Mouse (Mus musculus) MEL (cell line): ENCODE measurements around the gene Smyd3. TPM values are rescaled to one million over a fixed set of nuclear protein-coding genes. Genes with fewer than 3 reads are reported as not detected.

Experiments
- DNase-seq: peaks from one replicate; pipeline ENCODE4 v3.0.0; 2011; ENCODE audit warnings: low read depth, low spot score
- H3K27ac ChIP-seq: 2 replicates; pipeline ENCODE4 v1.5.1; 2012; ENCODE audit warnings: low read depth, mild to moderate bottlenecking, control low read depth, low read length, moderate library complexity; ENCODE audit not compliant: control insufficient read depth
- H3K27me3 ChIP-seq, 2 experiments: fragments of 150-350 bp in 1 of 2; sonication (generic) in 1 of 2; 2 replicates each; pipeline ENCODE4 v1.6.1; 2012; ENCODE audit warnings: low read length in 2 of 2, mild to moderate bottlenecking in 2 of 2, improper control_type of control experiment in 1 of 2, moderate library complexity in 1 of 2; ENCODE audit not compliant: insufficient read depth in 2 of 2, control insufficient read depth in 1 of 2
- H3K36me3 ChIP-seq, 2 experiments: 2 replicates each; pipeline ENCODE4 v1.6.1; 2012 to 2014; ENCODE audit warnings: low read length in 2 of 2, improper control_type of control experiment in 1 of 2, inconsistent platforms in 1 of 2, mild to moderate bottlenecking in 1 of 2; ENCODE audit not compliant: insufficient read depth in 2 of 2, control insufficient read depth in 1 of 2
- H3K4me1 ChIP-seq, 2 experiments: fragments of 150-350 bp in 1 of 2; sonication (generic) in 1 of 2; 2 replicates each; pipeline ENCODE4 v1.6.1; 2012; ENCODE audit warnings: low read length in 2 of 2, improper control_type of control experiment in 1 of 2, mild to moderate bottlenecking in 1 of 2; ENCODE audit not compliant: insufficient read depth in 2 of 2, control insufficient read depth in 1 of 2
- H3K4me3 ChIP-seq, 2 experiments: fragments of 150-350 bp in 1 of 2; sonication (generic) in 1 of 2; 2 replicates each; pipeline ENCODE4 v1.5.1; 2012; ENCODE audit warnings: low read depth in 2 of 2, low read length in 2 of 2, mild to moderate bottlenecking in 2 of 2, moderate library complexity in 2 of 2, control low read depth in 1 of 2, improper control_type of control experiment in 1 of 2; ENCODE audit not compliant: control insufficient read depth in 1 of 2, insufficient read depth in 1 of 2
- H3K79me2 ChIP-seq: 2 replicates; pipeline ENCODE4 v1.6.1; 2012; ENCODE audit warnings: mild to moderate bottlenecking, low read length, moderate library complexity; ENCODE audit not compliant: control insufficient read depth, poor library complexity, insufficient read depth
- H3K9ac ChIP-seq: 2 replicates; pipeline ENCODE4 v1.6.1; 2012; ENCODE audit warnings: low read depth, mild to moderate bottlenecking, control low read depth, low read length, moderate library complexity; ENCODE audit not compliant: control insufficient read depth, poor library complexity, severe bottlenecking
- H3K9me3 ChIP-seq: fragments of 150-350 bp; sonication (generic); replicated peaks from 2 replicates; pipeline ENCODE4 v1.6.1; 2012; ENCODE audit warnings: mild to moderate bottlenecking, low read length, improper control_type of control experiment, moderate library complexity; ENCODE audit not compliant: insufficient read depth
- CHD1 ChIP-seq: IDR thresholded peaks from 2 replicates; pipeline ENCODE4 v1.6.1; 2012; ENCODE audit warnings: low read depth, mild to moderate bottlenecking, inconsistent platforms, low read length, improper control_type of control experiment
- CHD2 ChIP-seq: IDR thresholded peaks from 2 replicates; pipeline ENCODE4 v1.6.1; 2011; ENCODE audit warnings: low read length, improper control_type of control experiment
- CTCF ChIP-seq, 3 experiments: IDR thresholded peaks in 2 of 3; conservative IDR thresholded peaks in 1 of 3; 2 replicates each; pipeline ENCODE4 v1.5.1; 2011 to 2012; ENCODE audit warnings: low read length in 3 of 3, low read depth in 2 of 3, mild to moderate bottlenecking in 2 of 3, improper control_type of control experiment in 1 of 3, inconsistent platforms in 1 of 3, mixed read lengths in 1 of 3, moderate library complexity in 1 of 3; ENCODE audit not compliant: control insufficient read depth in 1 of 3, insufficient read depth in 1 of 3, poor library complexity in 1 of 3, severe bottlenecking in 1 of 3
- ELF1 ChIP-seq: IDR thresholded peaks from 2 replicates; pipeline ENCODE4 v1.6.1; 2014; ENCODE audit warnings: low read depth, mild to moderate bottlenecking, inconsistent platforms, low read length, improper control_type of control experiment, moderate library complexity
- ETS1 ChIP-seq: IDR thresholded peaks from 2 replicates; pipeline ENCODE4 v1.6.1; 2012; ENCODE audit warnings: low read depth, mild to moderate bottlenecking, inconsistent platforms, low read length, improper control_type of control experiment, moderate library complexity
- GABPA ChIP-seq: IDR thresholded peaks from 2 replicates; pipeline ENCODE4 v1.6.1; 2012; ENCODE audit warnings: low read depth, mild to moderate bottlenecking, inconsistent platforms, low read length, improper control_type of control experiment, moderate library complexity
- GATA1 ChIP-seq: IDR thresholded peaks from 2 replicates; pipeline ENCODE4 v1.6.1; 2011; ENCODE audit warnings: low read depth, low read length, improper control_type of control experiment
- HCFC1 ChIP-seq: IDR thresholded peaks from 2 replicates; pipeline ENCODE4 v1.6.1; 2012; ENCODE audit warnings: low read depth, mild to moderate bottlenecking, inconsistent platforms, low read length, improper control_type of control experiment, moderate library complexity
- JUND ChIP-seq: IDR thresholded peaks from 2 replicates; pipeline ENCODE4 v1.6.1; 2011; ENCODE audit warnings: low read depth, mild to moderate bottlenecking, improper control_type of control experiment, low read length
- KAT2A ChIP-seq: conservative IDR thresholded peaks from 2 replicates; pipeline ENCODE4 v1.6.1; 2012; ENCODE audit warnings: low read depth, low read length, improper control_type of control experiment, inconsistent platforms
- MAFK ChIP-seq: IDR thresholded peaks from 2 replicates; pipeline ENCODE4 v1.6.1; 2011; ENCODE audit warnings: low read depth, mild to moderate bottlenecking, low read length, improper control_type of control experiment, borderline replicate concordance
- MAX ChIP-seq: IDR thresholded peaks from 2 replicates; pipeline ENCODE4 v1.6.1; 2011; ENCODE audit warnings: low read length, improper control_type of control experiment
- MAZ ChIP-seq: IDR thresholded peaks from 2 replicates; pipeline ENCODE4 v1.6.1; 2012; ENCODE audit warnings: low read depth, mild to moderate bottlenecking, inconsistent platforms, low read length, improper control_type of control experiment
- MXI1 ChIP-seq: IDR thresholded peaks from 2 replicates; pipeline ENCODE4 v1.6.1; 2011; ENCODE audit warnings: mild to moderate bottlenecking, low read depth, low read length, improper control_type of control experiment
- MYB ChIP-seq: IDR thresholded peaks from 2 replicates; pipeline ENCODE4 v1.6.1; 2011; ENCODE audit warnings: mild to moderate bottlenecking, low read depth, low read length, improper control_type of control experiment
- MYC ChIP-seq: IDR thresholded peaks from 2 replicates; pipeline ENCODE4 v1.6.1; 2011; ENCODE audit warnings: low read depth, mild to moderate bottlenecking, low read length, improper control_type of control experiment, moderate library complexity
- NELFE ChIP-seq: IDR thresholded peaks from 2 replicates; pipeline ENCODE4 v1.6.1; 2011; ENCODE audit warnings: low read depth, low read length, improper control_type of control experiment
- NRF1 ChIP-seq: IDR thresholded peaks from 2 replicates; pipeline ENCODE4 v1.6.1; 2014; ENCODE audit warnings: low read depth, mild to moderate bottlenecking, inconsistent platforms, low read length, improper control_type of control experiment, moderate library complexity; ENCODE audit not compliant: poor library complexity, insufficient read depth, severe bottlenecking
- POLR2AphosphoS2 ChIP-seq: IDR thresholded peaks from 2 replicates; pipeline ENCODE4 v1.6.1; 2011; ENCODE audit warnings: low read length, improper control_type of control experiment
- POLR2AphosphoS5 ChIP-seq: IDR thresholded peaks from 2 replicates; pipeline ENCODE4 v1.6.1; 2012; ENCODE audit warnings: low read depth, borderline replicate concordance, mild to moderate bottlenecking, inconsistent platforms, low read length, moderate library complexity, mixed read lengths
- RAD21 ChIP-seq: IDR thresholded peaks from 2 replicates; pipeline ENCODE4 v1.6.1; 2011; ENCODE audit warnings: mild to moderate bottlenecking, low read depth, low read length, improper control_type of control experiment
- RCOR1 ChIP-seq: IDR thresholded peaks from 2 replicates; pipeline ENCODE4 v1.6.1; 2012; ENCODE audit warnings: low read depth, mild to moderate bottlenecking, inconsistent platforms, low read length, improper control_type of control experiment
- SIN3A ChIP-seq: IDR thresholded peaks from 2 replicates; pipeline ENCODE4 v1.6.1; 2012; ENCODE audit warnings: low read length, improper control_type of control experiment, inconsistent platforms
- SMC3 ChIP-seq: IDR thresholded peaks from 2 replicates; pipeline ENCODE4 v1.6.1; 2011; ENCODE audit warnings: low read depth, low read length, improper control_type of control experiment
- TAL1 ChIP-seq: IDR thresholded peaks from 2 replicates; pipeline ENCODE4 v1.6.1; 2012; ENCODE audit warnings: mild to moderate bottlenecking, inconsistent platforms, low read length, moderate library complexity, mixed read lengths
- UBTF ChIP-seq: IDR thresholded peaks from 2 replicates; pipeline ENCODE4 v1.6.1; 2012; ENCODE audit warnings: low read depth, mild to moderate bottlenecking, inconsistent platforms, low read length, improper control_type of control experiment, moderate library complexity, borderline replicate concordance; ENCODE audit not compliant: insufficient read depth
- USF1 ChIP-seq: IDR thresholded peaks from 2 replicates; pipeline ENCODE4 v1.6.1; 2014; ENCODE audit warnings: low read depth, mild to moderate bottlenecking, inconsistent platforms, low read length, improper control_type of control experiment, moderate library complexity
- ZC3H11A ChIP-seq: IDR thresholded peaks from 2 replicates; pipeline ENCODE4 v1.6.1; 2012; ENCODE audit warnings: low read depth, mild to moderate bottlenecking, inconsistent platforms, low read length, improper control_type of control experiment
- ZKSCAN1 ChIP-seq: IDR thresholded peaks from 2 replicates; pipeline ENCODE4 v1.6.1; 2012; ENCODE audit warnings: low read depth, mild to moderate bottlenecking, inconsistent platforms, low read length, improper control_type of control experiment, moderate library complexity
- ZNF384 ChIP-seq: IDR thresholded peaks from 2 replicates; pipeline ENCODE4 v1.6.1; 2012; ENCODE audit warnings: low read depth, mild to moderate bottlenecking, inconsistent platforms, low read length, improper control_type of control experiment
- polyA plus RNA-seq, 2 experiments: library from polyadenylated mRNA; stranded (reverse) in 1 of 2; unstranded in 1 of 2; fragments of >175 nt in 1 of 2; fragments of >200 nt in 1 of 2; gene quantifications; 2 replicates each; pipeline versions ENCODE4 v1.2.1 to v1.2.4; 2012; ENCODE audit warnings: low replicate concordance in 2 of 2, low read depth in 1 of 2; ENCODE audit not compliant: insufficient read length in 2 of 2, insufficient read depth in 1 of 2, missing spikeins in 1 of 2
- total RNA-seq: library from RNA; depleted of rRNA; stranded (reverse); fragments of 300-350 nt; gene quantifications from 2 replicates; pipeline ENCODE4 v1.2.3, GENCODE M21; 2012

The Smyd3 gene
- total and polyA plus RNA-seq, 3 experiments, result 13.3 to 18.2 TPM; not detected in 1

GRCm38 (mm10) chr1:179064601-179065293 lies 453.1 kb downstream of the Smyd3 start:
- peaks cover 22 to 29% of the 10 kb centered on the region in 2 experiments for H3K4me1 ChIP-seq
- no peak for DNase-seq
- H3K9ac ChIP-seq, result no peak overlapping the region
- no peak overlapping the region for H3K4me3 ChIP-seq
- H3K27ac ChIP-seq, result no peak overlapping the region
- H3K27me3 ChIP-seq, result no peaks in the 10 kb centered on the region
- TF ChIP-seq MYC (no peak), JUND (no peak)
- no peaks in the 10 kb centered on the region for H3K79me2 ChIP-seq
- H3K9me3 ChIP-seq, result no peaks in the 10 kb centered on the region
- peaks cover 0 to 29% of the 10 kb centered on the region in 2 experiments; a peak in 2 of 4 replicates for H3K36me3 ChIP-seq

DNA sequence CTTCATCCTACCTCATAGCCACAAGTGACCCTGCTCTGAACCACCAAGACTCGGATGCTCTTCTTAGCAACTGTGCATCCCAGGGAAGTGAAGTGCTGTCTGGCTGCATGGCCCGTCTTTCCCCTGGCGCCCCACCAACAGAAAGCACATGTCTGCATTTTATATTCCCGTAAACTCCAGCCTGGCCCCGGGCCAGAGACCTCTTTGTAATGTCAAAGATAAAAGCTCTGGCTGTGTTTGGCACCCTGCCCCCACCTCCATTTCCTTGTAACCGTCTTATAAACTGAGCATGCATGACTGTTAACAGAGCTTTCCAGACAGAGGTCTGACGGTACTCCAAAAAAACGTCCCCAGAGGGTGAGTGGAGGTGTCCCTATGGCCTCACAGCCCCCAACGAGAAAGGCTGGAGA lies 456.1 kb downstream of the Smyd3 start:
- peak overlapping the region; percentile 10 to 26; a peak in 3 of 4 replicates for H3K4me3 ChIP-seq
- H3K79me2 ChIP-seq, result no peaks in the 10 kb centered on the region
- no peaks in the 10 kb centered on the region for H3K9me3 ChIP-seq
- H3K27ac ChIP-seq, result peak overlapping the region; percentile 94
- H3K36me3 ChIP-seq, result peaks cover 0 to 24% of the 10 kb centered on the region in 2 experiments; a peak in 2 of 4 replicates
- H3K9ac ChIP-seq, result peak overlapping the region; percentile 68
- peaks cover 19 to 22% of the 10 kb centered on the region in 2 experiments for H3K4me1 ChIP-seq
- H3K27me3 ChIP-seq, result no peaks in the 10 kb centered on the region
- peak; percentile 97 for DNase-seq
- TF ChIP-seq HCFC1 (peak; percentile 49), JUND (no peak), MAFK (peak; percentile 54; the same call in 1 of the 2 replicates), NRF1 (no peak), MAZ (peak; percentile 72; the same call in 1 of the 2 replicates), MAX (peak; percentile 95), TAL1 (peak; percentile 15), POLR2AphosphoS5 (no peak), UBTF (no peak), MYB (peak; percentile 98), RCOR1 (peak; percentile 70), CHD2 (no peak), SMC3 (no peak), GABPA (no peak), ELF1 (peak; percentile 44; the same call in 1 of the 2 replicates), MXI1 (peak; percentile 94), USF1 (peak; percentile 54), MYC (peak; percentile 95), ETS1 (peak; percentile 98), CTCF (IDR thresholded peaks at IDR 0.05 in 2 of 3, conservative IDR thresholded peaks at IDR 0.05 in 1 of 3; ENCODE audit: control insufficient read depth in 1 of 3, insufficient read depth in 1 of 3, low read depth in 2 of 3, low read length in 3 of 3, poor library complexity in 1 of 3, severe bottlenecking in 1 of 3) (no peak), ZC3H11A (0 out of 2 replicates have a peak, but pooled peaks have one; percentile 6), ZNF384 (peak; percentile 63; the same call in 1 of the 2 replicates), SIN3A (peak; percentile 95), KAT2A (no peak), GATA1 (peak; percentile 87), CHD1 (no peak), RAD21 (no peak; the same call in 1 of the 2 replicates), ZKSCAN1 (no peak), POLR2AphosphoS2 (no peak; the same call in 1 of the 2 replicates), NELFE (no peak; the same call in 1 of the 2 replicates)
